Mouse (Mus musculus): ENCODE results near the gene Pla2r1. TPM values are rescaled to one million over a fixed set of nuclear protein-coding genes. Genes with fewer than 3 reads are reported as not detected.

The Pla2r1 gene
- polyA plus RNA-seq (2012; rRNA removed): 0.75 and 0.81 TPM in 2 replicates

GRCm38 (mm10) chr2:60552902-60553682 is at the start of gene Pla2r1:
Gene Pla2r1, minus strand, starts transcription at chr2:60553308.

GRCm38 (mm10) chr2:60382858-60383669 is 170.0 kb downstream of the Pla2r1 start, which contains the start of gene Ly75:
Gene Ly75, minus strand, starts transcription at chr2:60383303.

Other genes with a start within 250 kb of the Pla2r1 start
- 0.09 and 0.16 TPM in 2 replicates for gene Ly75, start 170.0 kb downstream of the Pla2r1 start, polyA plus RNA-seq (2012; rRNA removed)
- 7.7 and 8.4 TPM in 2 replicates for gene Itgb6, start 169.3 kb upstream of the Pla2r1 start, polyA plus RNA-seq (2012; rRNA removed)